Mouse (Mus musculus) spleen, postnatal 4 days (tissue): ENCODE measurements around the gene Fitm2.
"Not testable (repeated sequence)": the region's sequence is repeated elsewhere in the genome, so short reads cannot be mapped to it uniquely, and the experiment has no call there.

ENCODE experiments used
- DNase-seq, 2 experiments: peaks; one replicate each; pipeline ENCODE4 v3.0.0; 2022; ENCODE audit warnings: low spot score in 2 of 2

The Fitm2 gene

DNA sequence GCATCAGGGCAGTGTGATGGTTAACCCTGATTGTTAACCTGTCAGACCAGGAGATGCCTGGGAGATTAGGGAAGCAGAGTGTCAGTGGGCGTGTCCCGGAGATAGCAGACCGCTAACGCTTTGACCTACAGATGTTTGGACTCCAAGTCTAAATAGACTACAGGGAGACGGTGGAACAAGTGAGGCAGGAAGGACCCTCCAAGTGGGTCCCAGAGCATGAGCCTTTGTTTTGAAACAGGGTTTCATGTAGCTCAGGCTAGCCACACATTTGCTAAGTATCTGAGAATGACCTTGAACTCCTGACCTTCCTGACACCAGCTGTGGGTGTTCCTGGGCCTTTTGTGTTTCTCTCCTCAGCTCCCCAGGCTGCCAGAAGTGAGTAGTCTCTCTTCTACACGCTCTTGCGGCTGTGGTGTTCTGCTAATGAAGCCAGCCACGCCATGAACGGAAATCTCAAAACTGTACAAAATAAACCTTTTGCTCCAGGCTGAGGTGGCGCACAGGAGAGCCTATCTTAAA lies 9.1 kb downstream of the Fitm2 start:
- DNase-seq = no peak

DNA sequence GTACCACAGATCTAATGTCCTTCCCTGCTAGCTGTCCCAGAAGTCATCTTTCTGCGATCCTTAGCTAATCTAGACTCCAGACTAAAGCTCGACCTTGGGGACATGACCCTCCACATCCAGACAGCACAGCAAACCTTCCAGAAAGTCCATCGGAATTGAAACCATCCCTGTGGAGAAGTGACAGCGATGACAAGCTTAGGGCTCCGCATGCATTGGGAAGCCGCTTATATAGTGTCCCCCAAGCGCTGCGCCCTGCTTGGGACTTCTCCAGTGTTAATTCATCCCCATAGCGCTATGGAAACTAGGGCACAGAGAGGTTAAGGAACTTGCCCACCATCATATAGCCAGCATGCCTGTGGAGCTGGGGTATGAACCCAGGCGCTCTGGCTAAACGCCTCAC lies 9.6 kb downstream of the Fitm2 start:
- DNase-seq = no peak

DNA sequence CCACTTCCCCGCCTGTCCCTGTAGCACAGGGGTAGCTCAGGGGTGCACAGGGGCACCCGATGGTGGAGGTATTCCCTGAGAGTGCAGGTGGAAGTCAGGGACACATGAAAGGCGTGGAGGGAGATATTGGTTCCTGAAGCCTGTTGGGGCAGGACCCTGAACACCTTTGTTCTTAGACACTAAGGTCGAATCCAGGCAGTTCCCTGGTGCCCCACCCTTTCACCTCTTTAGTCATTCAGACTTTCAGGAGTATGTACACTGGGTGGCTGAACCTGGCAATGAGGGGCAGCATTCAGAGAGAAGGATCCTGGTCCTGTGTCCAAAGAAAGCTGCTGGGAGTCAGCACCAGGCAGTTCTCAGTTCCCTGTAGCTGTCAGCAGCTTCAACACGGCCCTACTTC lies 10.0 kb downstream of the Fitm2 start:
- no peak for DNase-seq

DNA sequence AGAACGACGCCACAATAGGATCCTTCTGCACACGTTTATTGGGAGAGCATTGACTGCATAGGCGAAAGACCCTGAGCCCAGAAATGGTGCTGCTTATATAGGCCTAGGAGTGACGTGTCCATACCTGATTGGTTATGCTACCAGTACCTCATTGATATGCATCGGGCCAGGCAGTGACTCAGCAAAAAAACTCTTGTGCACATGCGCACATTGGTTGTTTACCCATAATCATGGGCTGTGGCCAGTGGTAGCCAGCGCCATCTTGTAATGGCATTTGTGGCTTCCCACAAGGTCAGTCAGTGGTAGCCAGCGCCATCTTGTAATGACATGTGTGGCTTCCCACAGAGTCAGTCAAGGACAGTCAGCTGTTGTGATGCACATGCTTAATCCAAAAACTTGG lies 11.1 kb downstream of the Fitm2 start:
- not testable (repeated sequence) for DNase-seq

DNA sequence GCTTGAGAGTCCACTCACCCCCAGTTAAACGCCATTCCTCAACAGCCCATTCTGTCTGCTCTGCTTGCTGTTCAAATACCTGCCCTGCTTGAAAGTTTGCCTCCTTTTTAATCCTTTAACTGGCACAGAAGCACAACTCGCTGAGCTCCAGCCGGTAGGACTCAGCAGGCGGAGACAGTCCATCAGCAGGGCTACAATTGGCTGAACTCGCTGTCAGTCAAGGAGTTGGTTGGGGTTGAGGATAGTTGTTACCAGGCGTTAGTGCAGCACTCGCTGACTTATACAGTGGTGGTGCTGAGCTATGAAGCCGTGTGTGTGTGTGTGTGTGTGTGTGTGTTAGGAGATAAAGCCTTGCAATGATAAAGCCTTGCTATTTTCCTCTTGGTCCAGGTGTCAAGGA lies 11.8 kb downstream of the Fitm2 start:
- DNase-seq = no peak

DNA sequence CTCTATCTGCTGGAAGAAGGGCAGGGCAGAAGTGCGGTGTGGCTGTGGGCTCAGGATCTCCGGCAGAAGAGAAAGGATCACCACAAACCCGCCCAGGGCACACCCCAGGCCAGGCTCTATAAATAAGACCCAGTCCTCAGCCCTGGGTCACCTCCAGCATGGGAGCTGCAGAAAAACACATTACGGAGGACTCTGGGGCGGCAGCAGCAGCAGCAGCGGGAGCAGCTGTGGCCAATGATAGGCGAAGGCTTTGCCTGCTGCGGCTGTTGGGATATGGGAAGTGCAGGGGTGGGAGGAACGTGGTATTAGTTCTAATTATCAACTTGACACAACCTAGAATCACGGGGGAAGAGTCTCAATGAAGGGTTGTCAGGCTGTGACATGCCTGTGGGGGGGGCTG lies 13.0 kb downstream of the Fitm2 start:
- DNase-seq = no peak

DNA sequence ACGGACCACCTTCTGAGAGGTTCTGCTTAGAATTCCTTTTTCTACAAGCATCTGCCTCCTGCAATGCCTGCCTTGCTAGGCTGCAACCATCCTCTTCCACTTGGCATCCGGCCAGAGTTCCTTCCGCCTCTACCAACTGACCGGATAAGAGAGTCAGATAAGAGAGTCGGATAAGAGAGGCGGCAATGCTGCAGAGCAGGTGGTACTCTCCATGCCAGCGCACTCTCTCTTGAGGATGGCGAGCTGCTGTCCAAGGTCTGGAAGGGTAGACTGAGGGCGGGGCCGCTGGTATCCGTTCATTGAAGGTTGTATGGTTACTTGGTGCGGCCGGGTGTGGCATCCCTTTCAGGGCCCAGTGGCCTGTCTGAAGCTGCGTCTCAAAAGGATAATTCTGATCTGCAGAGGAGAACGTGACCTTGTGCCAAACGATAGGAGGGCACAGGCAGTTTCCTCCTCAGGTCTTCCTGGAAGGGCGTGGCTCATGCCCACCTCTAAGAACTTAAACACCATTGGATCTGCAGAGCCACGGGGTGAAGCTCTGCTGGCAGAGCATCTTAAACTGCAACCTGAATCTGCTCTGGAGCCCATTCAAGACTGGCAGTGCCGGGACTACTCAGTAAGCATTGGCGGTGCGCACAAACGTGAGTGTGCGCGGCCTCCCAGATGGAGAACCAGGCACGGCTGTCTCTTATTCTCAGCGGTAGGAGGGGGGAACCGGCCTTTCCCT lies 13.7 kb downstream of the Fitm2 start:
- DNase-seq = no peak

DNA sequence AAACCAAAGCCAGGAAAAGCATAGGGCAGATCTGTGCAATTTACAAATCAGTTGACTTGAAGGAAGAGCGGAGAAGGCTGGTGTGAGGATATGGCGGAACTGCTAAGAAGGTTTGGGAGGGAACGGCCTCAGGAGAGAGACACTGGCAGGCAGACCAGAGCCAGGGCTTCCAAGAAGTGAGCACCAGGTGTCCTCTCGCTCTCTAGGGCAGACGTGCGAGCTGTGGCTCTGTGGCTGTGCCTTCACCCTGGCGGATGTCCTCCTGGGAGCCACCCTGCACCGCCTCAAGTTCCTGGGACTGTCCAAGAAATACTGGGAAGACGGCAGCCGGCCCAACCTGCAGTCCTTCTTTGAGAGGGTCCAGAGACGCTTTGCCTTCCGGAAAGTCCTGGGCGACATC lies 19.1 kb downstream of the Fitm2 start:
- DNase-seq = no peak

DNA sequence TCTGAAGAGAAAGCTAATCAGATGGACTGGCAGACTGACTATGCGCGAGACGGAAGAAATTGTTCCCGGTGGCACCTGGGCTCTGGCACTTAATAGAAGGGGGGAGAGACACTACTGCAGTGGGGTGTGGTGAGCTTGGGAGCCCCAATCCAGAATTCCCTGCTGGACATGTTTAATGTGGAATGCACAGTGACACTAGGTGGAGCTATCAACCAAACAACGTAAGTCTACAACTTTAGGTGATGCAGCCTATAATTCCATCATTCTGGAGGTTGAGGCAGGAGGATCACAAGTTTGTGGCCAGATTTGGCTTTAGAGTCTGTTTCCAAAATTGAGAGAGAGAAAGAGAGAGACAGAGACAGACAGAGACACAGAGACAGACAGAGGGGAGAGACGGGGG lies 19.7 kb downstream of the Fitm2 start:
- no peak for DNase-seq

DNA sequence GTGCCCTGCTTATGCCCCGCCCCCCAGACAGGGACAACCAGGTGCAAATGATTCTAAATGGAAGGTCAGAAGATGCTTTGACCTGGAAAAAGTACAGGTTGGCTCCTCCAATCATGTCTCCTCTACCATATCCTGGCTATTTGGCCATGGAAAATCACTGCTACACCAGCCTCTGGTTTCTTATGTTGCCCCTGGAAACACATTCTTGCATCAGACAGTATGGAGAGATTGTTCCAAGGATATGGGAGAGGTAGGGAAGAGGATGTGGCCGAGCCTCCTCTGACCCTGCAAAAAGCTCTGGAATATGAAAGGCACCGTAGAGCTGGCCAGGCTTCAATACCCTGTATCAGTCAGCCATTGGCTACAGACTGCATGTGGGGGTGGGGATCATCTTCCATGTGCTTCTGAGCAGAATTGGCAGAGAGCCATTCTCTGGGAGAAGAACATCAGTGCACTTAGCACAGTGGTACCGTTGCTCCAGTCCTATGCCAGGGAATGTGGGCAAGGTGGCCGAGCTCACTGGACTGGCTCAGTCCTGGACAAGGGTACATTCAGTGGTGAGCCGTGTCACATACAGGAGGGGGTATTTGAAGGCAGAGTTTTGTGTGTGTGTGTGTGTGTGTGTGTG lies 21.6 kb downstream of the Fitm2 start:
- DNase-seq = no peak

DNA sequence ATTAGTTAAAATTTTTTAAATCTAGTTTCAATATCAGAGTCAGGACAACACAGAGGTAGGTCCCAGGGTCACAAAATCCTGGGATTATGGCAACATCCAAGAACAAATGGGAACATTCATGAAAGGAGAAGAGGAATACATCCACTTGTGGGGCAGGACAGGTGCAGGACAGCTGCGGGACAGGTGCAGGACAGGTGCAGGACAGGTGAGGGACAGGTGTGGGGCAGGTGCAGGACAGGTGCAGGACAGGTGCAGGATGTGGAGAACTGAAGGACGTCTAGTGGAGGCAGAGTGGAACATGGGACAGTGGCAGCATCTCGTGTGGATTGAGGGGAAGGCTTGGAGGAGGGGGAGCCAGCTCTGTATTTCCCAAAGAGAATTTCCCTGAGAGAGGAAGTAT lies 23.2 kb downstream of the Fitm2 start:
- no peak for DNase-seq

DNA sequence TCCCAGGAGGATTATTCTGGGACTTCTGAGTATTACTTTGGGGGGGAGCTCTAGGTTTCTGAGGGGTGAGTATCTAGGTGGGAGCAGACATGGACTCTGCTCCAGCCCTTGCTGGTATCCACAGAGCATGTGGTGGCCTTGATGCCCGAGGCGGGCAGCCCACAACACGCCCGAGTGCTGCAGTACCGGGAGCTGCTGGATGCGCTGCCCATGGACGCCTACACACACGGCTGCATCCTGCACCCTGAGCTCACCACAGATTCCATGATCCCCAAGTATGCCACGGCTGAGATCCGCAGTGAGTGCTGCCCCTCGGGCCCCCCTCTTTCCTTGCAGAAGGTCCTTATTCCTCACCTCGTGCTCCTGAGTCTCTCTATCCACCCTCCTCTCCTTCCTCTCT lies 25.1 kb downstream of the Fitm2 start:
- no peak for DNase-seq

DNA sequence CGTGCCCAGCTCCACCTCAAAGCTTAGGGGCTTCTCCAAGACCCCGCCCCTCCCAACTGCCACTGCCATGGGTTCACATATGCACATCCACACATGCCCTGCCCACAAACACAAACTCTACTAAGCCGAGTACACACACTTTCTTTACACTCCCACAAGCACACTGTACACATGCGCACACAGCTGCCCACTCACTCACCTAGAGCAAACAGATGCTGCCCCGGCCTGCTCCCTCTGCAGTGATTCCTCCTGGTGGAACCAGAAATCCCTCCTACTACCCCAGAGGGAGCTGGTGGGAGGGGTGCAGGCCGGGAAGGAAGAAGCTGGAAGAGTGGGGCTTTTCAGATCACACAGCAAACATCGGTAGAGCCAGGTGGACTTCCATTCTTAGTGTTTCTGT lies 28.4 kb downstream of the Fitm2 start:
- no peak for DNase-seq

DNA sequence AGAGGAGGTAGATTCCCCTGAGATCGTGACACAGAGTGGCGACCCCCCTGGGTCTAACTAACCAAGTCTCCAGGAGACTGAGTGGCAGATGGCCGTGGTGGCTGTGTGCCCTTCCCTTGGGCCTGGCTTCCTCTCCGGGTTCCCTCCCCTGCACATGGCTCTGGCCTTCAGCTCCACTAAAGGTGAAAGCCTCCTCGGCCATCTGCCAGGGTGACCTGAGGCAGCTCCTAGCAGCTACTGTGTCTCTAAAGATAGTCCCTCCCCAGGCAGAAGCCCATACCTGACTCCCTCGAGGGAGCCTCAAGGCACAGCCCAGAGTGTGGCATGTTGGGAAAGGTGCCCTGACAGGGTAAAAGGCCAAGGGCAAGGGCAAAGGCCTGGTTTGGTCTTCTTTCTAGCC lies 28.9 kb downstream of the Fitm2 start:
- DNase-seq = no peak

DNA sequence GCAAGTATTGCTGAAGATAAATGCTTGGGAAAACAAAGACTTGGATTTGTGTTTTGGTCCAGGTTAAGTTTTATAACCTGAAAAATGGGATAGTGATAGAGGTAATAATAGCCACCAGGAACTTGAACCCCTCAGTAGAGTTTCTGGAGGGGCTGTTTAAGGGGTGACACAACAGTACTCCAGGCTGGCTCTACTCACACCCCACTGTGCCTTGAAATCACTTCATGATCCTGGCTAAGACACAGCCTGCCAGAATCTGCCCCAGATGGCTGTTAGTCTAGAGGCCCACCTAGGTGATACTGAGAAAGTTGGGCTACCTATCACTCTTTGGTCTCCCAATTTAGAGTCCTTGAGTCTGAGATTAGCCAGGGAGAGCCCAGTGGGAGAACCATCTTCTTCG lies 32.9 kb downstream of the Fitm2 start:
- DNase-seq = no peak

DNA sequence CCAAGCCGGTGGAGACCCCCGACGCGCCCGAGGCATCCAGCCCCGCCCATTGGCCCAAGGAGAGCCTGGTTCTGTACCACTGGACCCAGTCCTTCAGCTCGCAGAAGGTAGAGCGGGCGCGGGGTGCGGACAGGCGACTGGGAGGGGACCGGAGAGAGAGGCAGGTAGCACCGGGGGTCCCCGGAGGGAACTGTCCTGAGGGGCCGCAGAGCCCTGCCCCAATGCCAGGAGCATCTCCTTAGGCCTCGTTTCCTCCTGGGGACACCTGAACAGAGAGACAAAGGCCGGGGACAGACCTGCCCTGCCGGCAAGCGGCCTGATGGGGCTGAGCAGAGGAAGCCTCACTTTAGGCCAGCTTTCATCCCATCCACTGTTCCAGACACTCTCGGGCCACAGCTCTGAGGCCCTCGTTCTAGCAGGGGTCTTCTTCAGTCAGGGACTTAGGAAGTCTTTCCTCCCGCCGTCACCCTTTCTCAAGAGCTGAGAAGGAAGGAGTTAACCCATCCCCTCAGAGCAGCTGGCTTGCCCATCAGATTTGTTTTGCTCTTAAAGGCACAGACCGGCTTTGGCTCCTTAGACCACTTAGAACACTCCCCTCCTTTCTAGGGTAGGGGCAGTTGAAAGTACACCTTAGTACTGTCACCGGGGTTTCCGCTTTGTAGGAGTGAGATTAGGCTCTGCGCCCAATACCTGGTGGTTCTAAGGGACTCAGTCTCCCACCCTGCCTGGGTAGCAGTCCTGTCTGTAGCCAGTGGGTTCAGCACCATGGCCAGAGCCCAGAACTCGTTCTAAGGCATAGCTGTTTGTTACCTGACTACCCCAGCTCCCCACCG lies 33.6 kb downstream of the Fitm2 start:
- DNase-seq = no peak

DNA sequence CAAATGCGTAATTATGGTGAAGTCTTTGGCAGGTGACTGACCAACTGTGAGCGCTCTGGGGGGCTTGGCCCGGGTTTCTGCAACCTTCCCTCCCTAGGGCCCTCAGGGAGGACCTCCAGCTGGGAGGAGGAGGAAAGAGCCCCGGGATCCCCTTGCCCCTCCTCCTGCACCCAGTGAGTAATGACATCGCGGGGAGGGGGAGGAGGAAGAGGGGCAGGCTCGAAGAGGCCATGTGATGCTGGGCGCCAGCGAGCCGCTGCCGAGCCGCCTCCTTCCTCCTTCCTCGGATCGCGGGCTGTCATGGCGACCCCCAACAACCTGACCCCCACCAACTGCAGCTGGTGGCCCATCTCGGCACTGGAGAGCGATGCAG lies 34.2 kb downstream of the Fitm2 start, which contains the start of gene Gdap1l1:
Gene Gdap1l1 (plus strand): TSS at position 231 of the 373 bp plus-strand sequence.
- no peak for DNase-seq

DNA sequence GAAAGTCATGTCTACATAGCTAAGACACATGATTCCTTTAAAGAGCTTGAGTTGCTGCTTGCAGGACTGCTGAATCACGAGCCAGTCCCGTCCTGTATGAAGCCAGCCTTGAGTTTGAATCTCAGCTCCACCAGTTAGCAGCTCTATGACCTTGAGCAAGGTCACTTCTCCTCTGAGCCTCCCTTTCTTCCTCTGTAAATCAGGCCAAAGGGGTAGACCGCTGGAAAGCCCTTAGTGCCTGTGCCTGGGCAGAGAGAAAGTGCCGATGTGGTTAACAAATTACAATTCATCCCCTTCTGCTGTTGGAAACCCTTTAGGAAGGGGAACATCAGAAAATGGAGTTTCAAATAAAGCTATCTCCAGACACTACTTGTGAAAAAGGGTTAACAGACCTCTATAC lies 34.6 kb downstream of the Fitm2 start:
- no peak for DNase-seq

DNA sequence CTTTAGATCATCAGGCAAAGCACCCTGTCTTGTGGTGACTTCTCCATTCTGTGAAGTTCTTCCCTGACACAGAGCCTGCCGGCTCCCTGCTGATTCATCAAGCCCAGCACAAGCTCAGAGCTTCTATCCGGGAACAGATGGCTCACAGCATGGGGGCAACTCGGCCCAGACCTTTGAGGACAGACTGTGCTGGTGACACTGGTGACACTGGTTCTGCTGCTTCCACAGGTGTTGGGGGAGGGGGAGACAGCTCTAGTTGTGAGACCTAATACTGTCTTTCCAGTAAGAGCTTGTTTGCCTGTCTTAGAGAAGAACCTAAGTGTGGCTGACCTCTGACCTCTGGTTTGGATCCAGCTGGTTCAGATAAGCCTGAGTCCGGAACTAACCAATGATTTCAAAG lies 38.5 kb downstream of the Fitm2 start:
- no peak for DNase-seq

DNA sequence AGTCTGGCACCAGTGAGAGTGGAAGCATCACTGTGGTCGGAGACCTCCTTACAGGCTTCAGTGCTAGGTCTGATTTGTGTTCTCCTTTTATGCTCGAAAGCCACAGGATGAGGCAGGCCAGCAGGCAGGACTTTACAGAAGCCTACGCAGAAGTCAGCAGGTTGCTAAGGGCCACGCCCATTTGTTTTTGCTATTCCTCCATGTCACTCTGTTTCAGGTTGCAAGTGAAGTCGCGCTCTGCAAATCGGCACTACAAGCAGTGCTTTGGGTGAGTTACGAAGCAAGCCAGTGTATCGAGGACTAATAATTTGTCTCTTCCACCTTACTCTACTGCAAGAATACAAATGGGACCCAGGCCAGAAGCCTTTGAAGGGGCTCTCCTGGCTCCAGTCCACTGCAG lies 41.1 kb downstream of the Fitm2 start:
- DNase-seq = no peak

DNA sequence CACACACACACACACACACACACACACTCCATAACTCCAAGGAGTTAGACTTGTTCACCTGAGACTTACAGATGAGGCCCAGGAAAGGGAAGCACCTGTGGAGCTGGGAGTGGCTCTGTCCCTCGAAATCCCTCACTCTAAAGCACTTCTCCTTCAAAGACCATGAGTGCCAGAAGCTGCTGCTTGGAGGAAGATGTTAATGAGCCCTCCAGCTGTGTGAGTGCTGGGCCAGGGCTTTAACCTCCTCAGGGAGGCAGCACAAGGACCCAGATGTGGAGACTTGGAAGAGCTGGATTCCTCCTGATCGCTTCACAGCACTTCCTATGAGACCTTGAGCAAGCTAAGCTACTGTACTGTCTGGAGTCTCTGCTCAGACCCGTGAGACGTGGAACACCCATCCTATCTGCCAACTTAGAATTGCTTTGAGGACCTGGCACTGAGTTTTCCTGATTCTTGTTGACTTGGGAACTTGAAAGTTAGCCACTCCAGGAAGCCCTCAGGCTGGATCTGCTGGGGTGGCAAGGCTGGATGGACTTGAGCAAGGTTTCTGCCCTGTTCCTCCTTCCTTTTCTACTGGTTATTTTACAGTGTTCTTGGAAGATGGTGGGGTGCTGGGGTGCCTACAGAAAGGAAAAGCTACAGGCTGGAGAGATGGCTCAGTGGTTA lies 44.0 kb downstream of the Fitm2 start:
- DNase-seq = no peak

DNA sequence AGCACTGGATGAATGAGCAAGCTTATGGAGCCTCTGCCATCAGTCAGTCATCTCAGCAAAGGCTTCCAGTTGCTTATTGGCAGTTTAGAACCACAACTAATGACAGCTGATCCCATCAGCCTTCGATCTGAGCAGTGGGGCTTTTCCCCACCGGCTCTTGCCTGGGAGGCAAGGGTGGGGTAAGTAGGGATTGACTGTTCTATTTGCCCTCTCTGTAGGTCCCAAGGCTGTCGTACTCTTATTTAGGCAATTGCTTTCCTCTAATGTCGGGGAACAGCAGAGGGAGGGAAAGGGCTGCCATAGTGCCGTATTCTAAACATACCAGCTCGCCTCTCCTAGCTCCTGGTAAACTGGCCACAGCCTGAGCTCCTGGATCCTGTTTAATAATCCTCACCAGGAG lies 47.8 kb downstream of the Fitm2 start, which contains the start of gene Oser1:
Gene Oser1 (minus strand): TSS at position 101 of the 400 bp plus-strand sequence.
- no peak for DNase-seq
